Mouse (Mus musculus): ENCODE results near the gene Morn5.

The Morn5 gene

GRCm38 (mm10) chr2:36071660-36072305 is 22.5 kb downstream of the Morn5 start:
- no peak for DNase-seq

DNA sequence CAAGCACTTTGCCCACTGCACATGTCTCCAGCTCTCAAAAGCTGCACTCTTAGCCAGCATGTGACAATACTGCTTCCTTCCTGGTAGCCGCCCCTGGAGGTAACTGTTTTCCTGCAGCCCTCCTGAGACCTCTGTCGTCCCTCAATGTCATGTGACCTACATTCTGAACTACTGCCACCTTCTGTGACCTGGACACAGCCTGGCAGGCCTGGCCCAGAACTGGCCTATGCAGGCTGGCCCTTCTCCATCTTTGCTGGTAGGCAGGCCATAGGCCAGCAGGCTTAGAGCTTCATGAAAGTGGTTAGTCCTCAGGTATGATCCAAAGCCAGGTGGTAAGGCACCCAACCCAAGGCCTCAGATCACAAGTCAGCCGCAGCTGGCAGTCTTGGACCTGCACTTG is 24.5 kb downstream of the Morn5 start:
- DNase-seq, result no peak

GRCm38 (mm10) chr2:36075210-36075609 is 26.0 kb downstream of the Morn5 start:
- DNase-seq, result no peak

DNA sequence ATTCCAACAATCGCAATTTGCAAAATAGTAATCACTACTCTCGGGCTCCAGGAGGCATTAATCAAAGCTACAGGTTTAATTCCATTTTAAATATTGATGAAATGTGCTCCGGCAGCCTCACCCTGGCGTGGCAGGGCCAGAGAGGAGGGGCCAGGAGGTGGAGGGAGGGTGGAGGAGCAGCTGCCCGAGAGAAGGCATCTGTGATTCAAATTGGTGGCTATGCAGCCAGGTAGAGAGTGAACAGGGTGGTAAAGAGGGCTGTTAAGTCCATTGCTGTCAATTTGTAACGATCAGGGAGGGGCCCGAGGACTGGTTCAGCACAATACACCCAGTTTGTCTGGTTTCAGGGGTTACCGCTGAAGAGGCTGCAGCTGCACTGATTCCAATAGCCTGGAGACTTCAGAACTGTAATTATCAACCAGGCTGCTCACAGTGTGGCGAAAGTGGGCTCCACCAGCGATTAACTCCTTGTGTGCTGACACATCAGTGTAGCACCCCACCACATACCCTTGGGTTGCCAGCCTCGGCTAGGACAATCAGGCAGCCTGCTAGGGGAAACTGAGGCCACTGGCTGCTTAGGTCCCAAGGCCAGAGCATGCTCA is 28.0 kb downstream of the Morn5 start:
- no peak for DNase-seq

DNA sequence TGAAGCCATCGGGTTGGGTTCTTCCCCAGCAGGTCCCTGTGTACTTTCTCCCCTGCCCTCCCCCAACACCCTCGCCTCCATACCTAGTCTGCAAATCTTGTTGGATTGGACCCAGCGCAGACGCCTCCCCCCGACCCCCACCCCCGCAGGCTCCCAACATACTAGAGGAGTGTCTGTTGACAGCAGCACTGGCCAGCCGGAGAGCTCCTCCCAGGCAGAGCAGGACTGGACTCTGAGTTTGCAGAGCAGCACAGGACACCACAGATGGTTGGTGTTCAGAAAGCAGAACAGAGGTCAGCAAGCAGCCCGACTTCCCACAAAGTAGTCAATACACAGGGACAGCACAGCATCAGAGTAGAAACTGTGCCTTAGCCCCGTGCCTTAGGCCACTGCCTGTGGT is 32.2 kb downstream of the Morn5 start:
- DNase-seq, result no peak

- no peak for DNase-seq
Observed at GRCm38 (mm10) chr2:36082802-36083580, 33.7 kb downstream of the Morn5 start.

DNA sequence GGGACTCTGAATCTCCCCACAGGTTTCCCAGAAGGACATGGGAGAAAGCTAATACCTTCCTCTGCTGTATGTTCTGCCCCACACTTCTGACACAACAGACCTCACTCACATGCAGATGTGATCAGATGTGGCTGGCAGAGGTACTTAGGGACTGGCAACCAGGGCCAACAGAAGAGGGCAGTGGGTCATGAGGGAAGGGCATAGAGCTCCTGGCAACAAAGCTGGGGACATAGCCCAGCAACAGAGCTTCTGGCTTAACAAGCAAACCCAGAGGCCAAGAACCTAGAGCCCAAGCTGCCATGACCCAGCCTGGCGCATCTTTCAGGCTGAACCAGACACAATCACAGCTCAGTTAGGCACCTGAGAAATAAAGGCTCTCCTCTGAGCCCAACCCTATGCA is 35.8 kb downstream of the Morn5 start:
- no peak for DNase-seq

DNA sequence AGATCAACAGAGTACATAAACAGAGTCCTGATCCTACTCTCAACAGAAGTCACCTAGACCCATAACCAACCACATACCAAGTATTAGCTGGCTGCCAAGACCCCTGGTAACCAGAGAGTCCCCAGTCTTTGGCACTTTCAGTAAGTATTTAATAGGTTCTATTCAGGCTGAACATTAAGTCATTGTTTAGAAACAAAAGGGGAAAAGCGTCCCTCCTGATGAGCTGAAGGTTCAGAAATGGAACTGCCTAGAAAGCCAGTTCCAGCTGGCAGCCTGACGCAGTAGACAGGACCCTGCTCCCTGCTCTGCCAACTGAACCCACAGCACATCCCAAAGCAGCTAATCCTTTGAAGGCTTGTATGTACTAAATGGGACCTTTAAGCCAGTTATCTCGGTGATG is 39.9 kb downstream of the Morn5 start:
- no peak for DNase-seq

GRCm38 (mm10) chr2:36090853-36091741 is 41.8 kb downstream of the Morn5 start:
- peak; percentile 57 for DNase-seq

- DNase-seq, result no peak
Observed at GRCm38 (mm10) chr2:36092748-36093147, 43.5 kb downstream of the Morn5 start.

- no peak for DNase-seq
Observed at GRCm38 (mm10) chr2:36093301-36093700, 44.0 kb downstream of the Morn5 start.

DNA sequence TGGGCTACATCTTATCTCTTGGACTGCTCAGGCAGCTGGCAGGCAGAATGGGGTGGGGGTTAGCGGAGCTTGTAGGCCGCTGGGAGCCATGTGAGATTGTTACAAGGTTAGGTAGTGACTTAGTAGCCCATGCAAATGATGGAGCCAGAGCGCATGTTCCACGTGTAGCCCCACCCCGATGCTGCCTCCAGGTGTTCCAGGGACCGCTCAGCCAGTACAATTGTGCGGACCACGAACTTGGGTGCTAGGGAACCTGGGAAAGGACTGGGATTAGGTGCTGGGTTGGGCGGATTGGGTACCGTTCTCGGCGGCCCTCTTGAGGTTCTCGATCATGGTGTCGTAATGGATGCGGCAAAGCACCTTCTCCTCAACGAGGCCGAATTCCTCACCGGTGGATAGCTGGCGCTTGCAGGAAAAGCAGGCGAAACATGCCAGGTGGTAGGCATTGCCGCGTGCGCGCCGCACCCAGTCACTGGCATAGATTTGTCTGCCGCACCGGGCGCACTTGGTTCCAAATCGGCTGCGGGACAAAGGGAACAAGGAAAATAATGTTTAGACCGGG is 44.7 kb downstream of the Morn5 start:
- DNase-seq, result no peak

DNA sequence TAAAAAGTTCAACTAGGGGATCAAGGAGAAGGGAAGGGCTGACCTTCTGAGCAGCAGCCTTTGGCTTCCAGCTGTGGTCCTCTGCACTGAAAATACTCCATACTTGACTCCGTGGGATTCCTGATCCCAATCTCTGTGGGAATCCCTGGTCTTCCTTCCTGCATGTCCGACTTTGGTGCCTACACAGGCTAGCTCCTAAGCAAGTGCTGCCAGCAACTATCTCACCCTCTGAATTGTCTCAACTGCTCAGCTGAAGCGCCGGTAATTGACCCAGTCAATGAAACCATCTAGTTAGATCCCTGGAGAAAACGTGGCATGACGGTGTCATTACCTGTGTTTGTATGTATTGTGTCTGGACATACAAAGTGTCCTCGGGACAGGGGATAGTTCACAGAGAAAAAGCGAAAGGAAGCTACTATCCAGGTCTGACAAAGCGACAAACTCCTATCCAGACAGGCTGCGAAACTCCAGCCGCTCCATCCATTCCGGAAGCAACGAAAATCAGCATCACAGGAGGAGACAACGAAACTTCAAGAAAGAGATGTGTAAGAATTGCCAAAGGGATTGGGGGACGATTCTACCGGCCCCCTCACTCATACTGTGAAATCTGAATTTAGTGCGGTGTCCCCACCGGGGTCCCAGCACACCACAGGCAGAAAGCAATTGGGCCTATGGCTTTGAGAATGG is 48.0 kb downstream of the Morn5 start:
- no peak for DNase-seq

GRCm38 (mm10) chr2:36098021-36098420 is 48.8 kb downstream of the Morn5 start:
- no peak for DNase-seq

- DNase-seq, result no peak
Observed at GRCm38 (mm10) chr2:36099739-36100138, 50.5 kb downstream of the Morn5 start.

DNA sequence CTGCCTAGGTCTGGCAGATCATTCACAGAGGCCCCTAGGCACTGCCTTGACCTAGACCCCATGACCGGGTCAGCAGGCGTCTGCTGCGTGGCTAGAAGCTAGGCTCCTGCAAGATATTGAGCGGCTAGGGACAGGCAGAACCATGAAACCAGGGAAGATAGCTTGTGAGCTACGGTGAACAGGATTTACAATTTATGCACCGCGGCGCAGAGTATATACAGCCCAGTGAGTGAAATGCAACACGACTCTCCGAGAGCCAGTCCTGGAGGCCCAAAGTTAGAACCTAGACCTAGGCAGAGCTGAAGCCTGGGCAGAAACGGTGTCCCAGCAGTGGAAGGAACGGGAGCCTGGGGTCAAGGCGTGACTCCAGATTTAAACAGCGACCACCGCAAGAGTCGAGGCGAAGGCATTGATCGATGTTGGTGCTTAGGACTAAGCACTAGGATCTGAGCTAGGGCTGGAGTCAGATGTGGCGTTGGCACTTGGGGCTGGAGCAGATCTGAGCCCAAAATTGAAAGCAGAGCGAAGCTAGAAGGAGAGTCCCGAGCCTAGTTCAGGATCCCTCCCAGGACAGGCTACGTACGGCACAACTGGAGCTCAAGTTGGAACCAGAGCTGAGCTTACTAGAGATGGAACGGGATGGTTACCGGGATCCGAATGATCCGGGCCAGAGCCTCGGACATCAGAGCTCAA is 52.8 kb downstream of the Morn5 start:
- no peak for DNase-seq

GRCm38 (mm10) chr2:36102559-36102946 is 53.3 kb downstream of the Morn5 start:
- DNase-seq, result no peak

- DNase-seq, result no peak
Observed at GRCm38 (mm10) chr2:36103069-36103554, 53.9 kb downstream of the Morn5 start.

GRCm38 (mm10) chr2:36103555-36104367 is 54.5 kb downstream of the Morn5 start:
- no peak for DNase-seq

DNA sequence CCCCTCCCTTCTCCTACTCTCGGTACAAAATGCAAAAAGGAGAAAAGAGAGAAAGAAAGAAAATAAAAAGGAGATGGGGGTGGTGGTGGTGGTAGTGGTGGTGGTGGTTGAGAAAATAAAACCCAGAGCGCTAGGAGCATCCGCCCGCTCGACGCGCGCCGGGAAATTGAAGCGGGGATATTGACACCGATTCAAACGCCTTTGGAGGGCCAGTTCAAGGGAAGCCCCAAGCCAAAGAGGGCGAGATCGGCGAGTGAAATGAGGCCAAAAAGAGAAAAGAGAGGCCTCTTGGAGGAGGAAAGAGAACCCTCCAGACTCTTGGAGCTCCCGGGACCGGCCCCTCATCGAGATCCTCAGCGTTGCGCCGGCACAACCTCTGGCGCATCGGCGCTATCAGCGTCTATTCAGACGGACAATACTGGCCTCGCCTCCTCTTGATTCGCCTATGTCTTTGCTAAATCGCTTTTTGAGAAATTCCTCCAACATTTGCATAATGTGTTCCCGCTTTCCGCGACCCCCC is 55.2 kb downstream of the Morn5 start:
- DNase-seq, result no peak

Measured in lung, postnatal 36 days (tissue).